Mouse (Mus musculus): ENCODE measurements around the gene Gatc.
"Not testable (repeated sequence)": the region's sequence is repeated elsewhere in the genome, so short reads cannot be mapped to it uniquely, and the experiment has no call there.

The Gatc gene

GRCm38 (mm10) chr5:115340577-115341313 lies at the start of gene Gatc, which contains the start of gene Triap1:
Gatc (minus strand) TSS chr5:115341178.
Triap1 (plus strand) TSS chr5:115341225.
- DNase-seq (ENCODE audit: extremely low spot score, low spot score) = peak; percentile 93

GRCm38 (mm10) chr5:115378882-115379281 lies 37.9 kb upstream of the Gatc start:
- DNase-seq (ENCODE audit: extremely low spot score, low spot score) = not testable (repeated sequence)

- DNase-seq (ENCODE audit: extremely low spot score, low spot score) = no peak
Measured at GRCm38 (mm10) chr5:115375436-115375835, 34.5 kb upstream of the Gatc start.

- no peak for DNase-seq (ENCODE audit: extremely low spot score, low spot score)
Measured at GRCm38 (mm10) chr5:115374204-115374820, 33.3 kb upstream of the Gatc start.

- peak; percentile 79 for DNase-seq (ENCODE audit: extremely low spot score, low spot score)
Measured at GRCm38 (mm10) chr5:115373441-115374203, 32.6 kb upstream of the Gatc start.

GRCm38 (mm10) chr5:115371736-115372135 lies 30.8 kb upstream of the Gatc start:
- no peak for DNase-seq (ENCODE audit: extremely low spot score, low spot score)

GRCm38 (mm10) chr5:115364782-115365181 lies 23.8 kb upstream of the Gatc start:
- no peak for DNase-seq (ENCODE audit: extremely low spot score, low spot score)

- DNase-seq (ENCODE audit: extremely low spot score, low spot score) = peak; percentile 48
Measured at GRCm38 (mm10) chr5:115362819-115363714, 22.1 kb upstream of the Gatc start.

- DNase-seq (ENCODE audit: extremely low spot score, low spot score) = no peak
Measured at GRCm38 (mm10) chr5:115362216-115362615, 21.2 kb upstream of the Gatc start.

GRCm38 (mm10) chr5:115359851-115360372 lies 18.9 kb upstream of the Gatc start:
- DNase-seq (ENCODE audit: extremely low spot score, low spot score) = no peak

GRCm38 (mm10) chr5:115359438-115359837 lies 18.5 kb upstream of the Gatc start:
- no peak for DNase-seq (ENCODE audit: extremely low spot score, low spot score)

GRCm38 (mm10) chr5:115358872-115359271 lies 17.9 kb upstream of the Gatc start:
- DNase-seq (ENCODE audit: extremely low spot score, low spot score) = peak; percentile 94

GRCm38 (mm10) chr5:115355070-115355469 lies 14.1 kb upstream of the Gatc start:
- no peak for DNase-seq (ENCODE audit: extremely low spot score, low spot score)

GRCm38 (mm10) chr5:115351348-115351747 lies 10.4 kb upstream of the Gatc start:
- DNase-seq (ENCODE audit: extremely low spot score, low spot score) = no peak

- no peak for DNase-seq (ENCODE audit: extremely low spot score, low spot score)
Measured at GRCm38 (mm10) chr5:115349225-115349555, 8.2 kb upstream of the Gatc start.

- peak; percentile 100 for DNase-seq (ENCODE audit: extremely low spot score, low spot score)
Measured at GRCm38 (mm10) chr5:115348546-115349224, 7.7 kb upstream of the Gatc start, which contains the start of gene Cox6a1. Cox6a1 (minus strand) TSS chr5:115348981.

GRCm38 (mm10) chr5:115347564-115347963 lies 6.6 kb upstream of the Gatc start:
- DNase-seq (ENCODE audit: extremely low spot score, low spot score) = peak; percentile 70

- DNase-seq (ENCODE audit: extremely low spot score, low spot score) = no peak
Measured at GRCm38 (mm10) chr5:115341314-115342165, 562 bp upstream of the Gatc start.

GRCm38 (mm10) chr5:115340007-115340406 lies 971 bp downstream of the Gatc start:
- DNase-seq (ENCODE audit: extremely low spot score, low spot score) = no peak
